Mouse (Mus musculus): ENCODE data around the gene Stk39.
"Not testable (repeated sequence)": the region's sequence is repeated elsewhere in the genome, so short reads cannot be mapped to it uniquely, and the experiment has no call there.

The Stk39 gene

GRCm38 (mm10) chr2:68271301-68271700 is 200.8 kb downstream of the Stk39 start:
- DNase-seq, result no peak

- DNase-seq, result no peak
Measured at GRCm38 (mm10) chr2:68270836-68271235, 201.2 kb downstream of the Stk39 start.

- no peak for DNase-seq
Measured at GRCm38 (mm10) chr2:68269646-68270045, 202.4 kb downstream of the Stk39 start.

- DNase-seq, result no peak
Measured at GRCm38 (mm10) chr2:68264826-68265225, 207.2 kb downstream of the Stk39 start.

- no peak for DNase-seq
Measured at GRCm38 (mm10) chr2:68260911-68261310, 211.2 kb downstream of the Stk39 start.

GRCm38 (mm10) chr2:68257571-68257970 is 214.5 kb downstream of the Stk39 start:
- no peak for DNase-seq

GRCm38 (mm10) chr2:68256472-68256871 is 215.6 kb downstream of the Stk39 start:
- no peak for DNase-seq

- no peak for DNase-seq
Measured at GRCm38 (mm10) chr2:68254756-68255155, 217.3 kb downstream of the Stk39 start.

- DNase-seq, result no peak
Measured at GRCm38 (mm10) chr2:68253222-68253621, 218.8 kb downstream of the Stk39 start.

- no peak for DNase-seq
Measured at GRCm38 (mm10) chr2:68252048-68252758, 219.9 kb downstream of the Stk39 start.

- no peak for DNase-seq
Measured at GRCm38 (mm10) chr2:68250897-68251296, 221.2 kb downstream of the Stk39 start.

- DNase-seq, result no peak
Measured at GRCm38 (mm10) chr2:68249855-68250424, 222.1 kb downstream of the Stk39 start.

- no peak for DNase-seq
Measured at GRCm38 (mm10) chr2:68246284-68246683, 225.8 kb downstream of the Stk39 start.

- no peak for DNase-seq
Measured at GRCm38 (mm10) chr2:68244556-68244955, 227.5 kb downstream of the Stk39 start.

- peak; percentile 18 for DNase-seq
Measured at GRCm38 (mm10) chr2:68243879-68244553, 228.1 kb downstream of the Stk39 start.

- no peak for DNase-seq
Measured at GRCm38 (mm10) chr2:68243273-68243672, 228.8 kb downstream of the Stk39 start.

GRCm38 (mm10) chr2:68242069-68242468 is 230.0 kb downstream of the Stk39 start:
- DNase-seq, result no peak

- no peak for DNase-seq
Measured at GRCm38 (mm10) chr2:68241640-68242039, 230.4 kb downstream of the Stk39 start.

- DNase-seq, result not testable (repeated sequence)
Measured at GRCm38 (mm10) chr2:68239415-68239814, 232.7 kb downstream of the Stk39 start.

GRCm38 (mm10) chr2:68232929-68233328 is 239.1 kb downstream of the Stk39 start:
- no peak for DNase-seq

- no peak for DNase-seq
Measured at GRCm38 (mm10) chr2:68229872-68230271, 242.2 kb downstream of the Stk39 start.

- no peak for DNase-seq
Measured at GRCm38 (mm10) chr2:68229081-68229480, 243.0 kb downstream of the Stk39 start.

- peak; percentile 7 for DNase-seq
Measured at GRCm38 (mm10) chr2:68222227-68222873, 249.7 kb downstream of the Stk39 start.

GRCm38 (mm10) chr2:68221226-68221625 is 250.8 kb downstream of the Stk39 start:
- DNase-seq, result peak; percentile 32

Measured in lung, postnatal 10 days (tissue).